Mouse (Mus musculus): Measurements from ENCODE around the gene Nrxn1.

Nrxn1 gene

GRCm38 (mm10) chr17:90807199-90807598 lies 285.7 kb downstream of the Nrxn1 start:
- no peak for DNase-seq

- no peak for DNase-seq
These were observed 294.2 kb downstream of the Nrxn1 start for GRCm38 (mm10) chr17:90798689-90799088.

GRCm38 (mm10) chr17:90797659-90798288 lies 295.1 kb downstream of the Nrxn1 start:
- no peak for DNase-seq

GRCm38 (mm10) chr17:90796974-90797373 lies 295.9 kb downstream of the Nrxn1 start:
- DNase-seq = no peak

- DNase-seq = no peak
These were observed 304.3 kb downstream of the Nrxn1 start for GRCm38 (mm10) chr17:90788491-90789127.

GRCm38 (mm10) chr17:90788040-90788439 lies 304.8 kb downstream of the Nrxn1 start:
- DNase-seq = no peak

GRCm38 (mm10) chr17:90787121-90787788 lies 305.6 kb downstream of the Nrxn1 start:
- no peak for DNase-seq

GRCm38 (mm10) chr17:90780481-90780880 lies 312.4 kb downstream of the Nrxn1 start:
- DNase-seq = no peak

- DNase-seq = no peak
These were observed 317.5 kb downstream of the Nrxn1 start for GRCm38 (mm10) chr17:90775397-90775796.

GRCm38 (mm10) chr17:90773233-90773632 lies 319.6 kb downstream of the Nrxn1 start:
- peak; percentile 12 for DNase-seq

- no peak for DNase-seq
These were observed 324.7 kb downstream of the Nrxn1 start for GRCm38 (mm10) chr17:90768216-90768615.

- DNase-seq = no peak
These were observed 365.7 kb downstream of the Nrxn1 start for GRCm38 (mm10) chr17:90727124-90727523.

GRCm38 (mm10) chr17:90704773-90705172 lies 388.1 kb downstream of the Nrxn1 start:
- DNase-seq = no peak

GRCm38 (mm10) chr17:90702626-90703025 lies 390.2 kb downstream of the Nrxn1 start:
- no peak for DNase-seq

GRCm38 (mm10) chr17:90696071-90696800 lies 396.6 kb downstream of the Nrxn1 start:
- DNase-seq = no peak

- no peak for DNase-seq
These were observed 397.7 kb downstream of the Nrxn1 start for GRCm38 (mm10) chr17:90695086-90695584.

- no peak for DNase-seq
These were observed 408.7 kb downstream of the Nrxn1 start for GRCm38 (mm10) chr17:90684172-90684571.

GRCm38 (mm10) chr17:90681019-90681418 lies 411.9 kb downstream of the Nrxn1 start:
- DNase-seq = no peak

- no peak for DNase-seq
These were observed 416.2 kb downstream of the Nrxn1 start for GRCm38 (mm10) chr17:90676676-90677075.

GRCm38 (mm10) chr17:90662318-90662717 lies 430.6 kb downstream of the Nrxn1 start:
- no peak for DNase-seq

- no peak for DNase-seq
These were observed 438.4 kb downstream of the Nrxn1 start for GRCm38 (mm10) chr17:90654506-90654905.

GRCm38 (mm10) chr17:90653347-90653746 lies 439.5 kb downstream of the Nrxn1 start:
- DNase-seq = no peak

- no peak for DNase-seq
These were observed 442.6 kb downstream of the Nrxn1 start for GRCm38 (mm10) chr17:90650279-90650678.
